Mouse (Mus musculus): ENCODE data around the gene Bcar1.

Gene Bcar1

GRCm38 (mm10) chr8:111743792-111744696, at the start of gene Bcar1:
TSS of gene Bcar1 (minus strand) at chr8:111743809.
- DNase-seq (ENCODE audit: extremely low read depth, low read depth, low spot score): no peak

- no peak for DNase-seq (ENCODE audit: extremely low read depth, low read depth, low spot score)
These were observed 46.0 kb upstream of the Bcar1 start for GRCm38 (mm10) chr8:111789639-111790038.

GRCm38 (mm10) chr8:111789200-111789599, 45.6 kb upstream of the Bcar1 start:
- DNase-seq (ENCODE audit: extremely low read depth, low read depth, low spot score): no peak

GRCm38 (mm10) chr8:111788497-111788896, 44.9 kb upstream of the Bcar1 start:
- no peak for DNase-seq (ENCODE audit: extremely low read depth, low read depth, low spot score)

GRCm38 (mm10) chr8:111788085-111788484, 44.5 kb upstream of the Bcar1 start:
- DNase-seq (ENCODE audit: extremely low read depth, low read depth, low spot score): no peak

- no peak for DNase-seq (ENCODE audit: extremely low read depth, low read depth, low spot score)
These were observed 44.1 kb upstream of the Bcar1 start for GRCm38 (mm10) chr8:111787683-111788082.

- DNase-seq (ENCODE audit: extremely low read depth, low read depth, low spot score): no peak
These were observed 43.3 kb upstream of the Bcar1 start for GRCm38 (mm10) chr8:111786701-111787588.

- no peak for DNase-seq (ENCODE audit: extremely low read depth, low read depth, low spot score)
These were observed 42.5 kb upstream of the Bcar1 start for GRCm38 (mm10) chr8:111786116-111786515.

- no peak for DNase-seq (ENCODE audit: extremely low read depth, low read depth, low spot score)
These were observed 39.2 kb upstream of the Bcar1 start for GRCm38 (mm10) chr8:111782671-111783394.

GRCm38 (mm10) chr8:111782161-111782560, 38.6 kb upstream of the Bcar1 start:
- DNase-seq (ENCODE audit: extremely low read depth, low read depth, low spot score): no peak

- DNase-seq (ENCODE audit: extremely low read depth, low read depth, low spot score): no peak
These were observed 37.3 kb upstream of the Bcar1 start for GRCm38 (mm10) chr8:111780697-111781424.

- no peak for DNase-seq (ENCODE audit: extremely low read depth, low read depth, low spot score)
These were observed 36.1 kb upstream of the Bcar1 start for GRCm38 (mm10) chr8:111779690-111780089.

- DNase-seq (ENCODE audit: extremely low read depth, low read depth, low spot score): no peak
These were observed 35.2 kb upstream of the Bcar1 start for GRCm38 (mm10) chr8:111778801-111779200.

- no peak for DNase-seq (ENCODE audit: extremely low read depth, low read depth, low spot score)
These were observed 32.9 kb upstream of the Bcar1 start for GRCm38 (mm10) chr8:111776492-111776891.

- no peak for DNase-seq (ENCODE audit: extremely low read depth, low read depth, low spot score)
These were observed 32.2 kb upstream of the Bcar1 start for GRCm38 (mm10) chr8:111775766-111776165.

- no peak for DNase-seq (ENCODE audit: extremely low read depth, low read depth, low spot score)
These were observed 29.9 kb upstream of the Bcar1 start for GRCm38 (mm10) chr8:111773476-111773875.

- no peak for DNase-seq (ENCODE audit: extremely low read depth, low read depth, low spot score)
These were observed 29.4 kb upstream of the Bcar1 start for GRCm38 (mm10) chr8:111773057-111773456.

- no peak for DNase-seq (ENCODE audit: extremely low read depth, low read depth, low spot score)
These were observed 28.5 kb upstream of the Bcar1 start for GRCm38 (mm10) chr8:111772083-111772482.

GRCm38 (mm10) chr8:111771625-111772020, 28.0 kb upstream of the Bcar1 start:
- no peak for DNase-seq (ENCODE audit: extremely low read depth, low read depth, low spot score)

- DNase-seq (ENCODE audit: extremely low read depth, low read depth, low spot score): no peak
These were observed 27.5 kb upstream of the Bcar1 start for GRCm38 (mm10) chr8:111770958-111771624.
